Comparison of ENCODE assay signal across 9 mouse cellular contexts in the genomic region with DNA sequence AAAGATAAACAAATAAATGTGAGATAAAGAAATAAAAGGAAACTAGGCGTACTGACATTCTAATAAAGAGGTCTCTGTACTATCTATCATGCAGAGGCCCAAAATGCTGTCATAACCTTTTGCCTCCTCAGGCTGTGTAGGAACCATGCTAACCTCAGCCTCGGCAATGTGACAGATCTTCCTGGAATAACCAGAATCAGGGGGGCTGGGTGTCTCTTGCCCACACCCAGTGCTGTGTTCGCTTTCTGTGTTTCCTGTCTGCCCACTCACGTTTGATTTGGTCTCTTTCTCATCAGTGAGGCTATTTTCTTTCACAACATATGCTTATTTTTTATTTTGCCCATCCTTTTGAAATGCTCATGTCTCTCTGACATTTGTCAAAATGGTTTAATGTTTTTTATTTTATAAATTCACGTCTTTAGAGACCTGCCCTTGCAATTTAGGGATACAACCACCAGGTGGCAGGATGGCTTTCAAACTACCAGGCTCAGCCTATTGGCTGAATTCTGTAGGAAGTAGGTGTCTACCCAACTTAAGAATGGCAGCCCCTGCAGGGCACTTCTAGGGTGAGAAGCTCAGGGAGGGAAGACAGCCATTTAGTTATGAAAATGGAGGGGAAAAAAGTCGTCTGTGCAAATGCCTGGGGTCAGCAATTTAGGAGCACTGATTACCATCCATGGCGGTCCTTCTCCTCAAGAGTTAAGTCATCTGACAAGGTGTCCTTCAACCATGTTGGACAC.
DNase-seq lines count a peak whose midpoint lies in the region; ATAC-seq and TF ChIP-seq lines count a peak whose summit lies in the region.
"Had no signal": no experiment of that assay in that cellular context is flagged by ENCODE, and none has a peak within 500 bp of the region (broad histone marks: within the 10 kb centered on the region; RNA-seq: fewer than 3 reads in every experiment).

No protein-coding gene starts in this region.

- no peaks in the 10 kb centered on the region for H3K27me3 ChIP-seq in heart, postnatal 0 days (ENCODE audit: control insufficient read depth, insufficient read depth, low read length)
- no peaks in the 10 kb centered on the region for H3K27me3 ChIP-seq in embryonic facial prominence, embryonic 10.5 days (replicated peaks; ENCODE audit: low read depth, poor library complexity, severe bottlenecking)
- no peaks in the 10 kb centered on the region for H3K27me3 ChIP-seq in midbrain, embryonic 15.5 days (replicated peaks)
- H3K27me3 ChIP-seq: neural tube, embryonic 13.5 days had no signal

- 58% methylated on average over 7 of the region's 7 CpGs for WGBS in heart, postnatal 0 days
- WGBS in embryonic facial prominence, embryonic 10.5 days: 70% methylated on average over 7 of the region's 7 CpGs
- 74% methylated on average over 7 of the region's 7 CpGs for WGBS in midbrain, embryonic 15.5 days

- TF ChIP-seq EP300 in heart, postnatal 0 days (IDR thresholded peaks at IDR 0.05; ENCODE audit: low read depth): no peak

- H3K9me3 ChIP-seq in heart, postnatal 0 days (replicated peaks; ENCODE audit: control insufficient read depth, low read length): no peaks in the 10 kb centered on the region
- H3K9me3 ChIP-seq in embryonic facial prominence, embryonic 10.5 days: no peaks in the 10 kb centered on the region
- no peaks in the 10 kb centered on the region for H3K9me3 ChIP-seq in midbrain, embryonic 15.5 days
- H3K9me3 ChIP-seq: neural tube, embryonic 13.5 days had no signal

- no peaks in the 10 kb centered on the region for H3K36me3 ChIP-seq in heart, postnatal 0 days (replicated peaks; ENCODE audit: control insufficient read depth, insufficient read depth, low read length)
- no peaks in the 10 kb centered on the region for H3K36me3 ChIP-seq in embryonic facial prominence, embryonic 10.5 days (replicated peaks)
- no peaks in the 10 kb centered on the region for H3K36me3 ChIP-seq in midbrain, embryonic 15.5 days (replicated peaks)
- H3K36me3 ChIP-seq: neural tube, embryonic 13.5 days had no signal

- no peak overlapping the region for H3K9ac ChIP-seq in heart, postnatal 0 days (replicated peaks; ENCODE audit: low read depth, low read length)
- H3K9ac ChIP-seq in midbrain, embryonic 15.5 days: no peak overlapping the region
- H3K9ac ChIP-seq: neural tube, embryonic 13.5 days had no signal

- no peak overlapping the region for H3K4me2 ChIP-seq in heart, postnatal 0 days (ENCODE audit: low read depth, low read length)
- H3K4me2 ChIP-seq in midbrain, embryonic 15.5 days: no peak overlapping the region
- H3K4me2 ChIP-seq: neural tube, embryonic 13.5 days had no signal

- no peaks in the 10 kb centered on the region for H3K4me1 ChIP-seq in heart, postnatal 0 days (ENCODE audit: control insufficient read depth, insufficient read depth)
- no peaks in the 10 kb centered on the region for H3K4me1 ChIP-seq in embryonic facial prominence, embryonic 10.5 days
- H3K4me1 ChIP-seq in midbrain, embryonic 15.5 days: no peaks in the 10 kb centered on the region
- H3K4me1 ChIP-seq: neural tube, embryonic 13.5 days had no signal

- TF ChIP-seq CTCF in heart, postnatal 0 days (IDR thresholded peaks at IDR 0.05; ENCODE audit: low read depth): peak; percentile 58

- DNase-seq in heart, postnatal 0 days (ENCODE audit: low spot score): no peak
- DNase-seq in heart, adult 8-10 months (ENCODE audit: low spot score): no peak
- DNase-seq in B cell, adult 2 months: peak; percentile 82 to 85
- peak; percentile 50 for DNase-seq in ZHBTc4 (ENCODE audit: low read depth, low spot score)
- DNase-seq in embryonic facial prominence, embryonic 10.5 days (ENCODE audit: low spot score): peak; percentile 34
- peak; percentile 31 to 40 for DNase-seq in left cerebral cortex, postnatal 25 days (ENCODE audit: low spot score in 2 of 2)
- DNase-seq in spleen, adult 12 weeks (ENCODE audit: low spot score): peak; percentile 9

- H3K27ac ChIP-seq in heart, postnatal 0 days (ENCODE audit: low read depth): no peak overlapping the region
- H3K27ac ChIP-seq in embryonic facial prominence, embryonic 10.5 days (replicated peaks): no peak overlapping the region
- no peak overlapping the region for H3K27ac ChIP-seq in midbrain, embryonic 15.5 days
- H3K27ac ChIP-seq: neural tube, embryonic 13.5 days had no signal

- intact Hi-C loops in left cerebral cortex, postnatal 25 days (cut with DNase I): loop anchor here (5.0 to 10.0 kb wide), 3 partner anchors 211 to 769 kb away; partner anchors contain the start of gene Id2

- no peak overlapping the region for H3K4me3 ChIP-seq in heart, postnatal 0 days (ENCODE audit: low read depth, low read length)
- no peak overlapping the region for H3K4me3 ChIP-seq in embryonic facial prominence, embryonic 10.5 days
- H3K4me3 ChIP-seq in midbrain, embryonic 15.5 days: no peak overlapping the region
- H3K4me3 ChIP-seq: neural tube, embryonic 13.5 days had no signal

- ATAC-seq in heart, postnatal 0 days (ENCODE audit: insufficient read depth, low read depth): no peak
- no peak for ATAC-seq in midbrain, embryonic 15.5 days (replicated peaks)

Comparison
In these comparisons a context has a peak if more than half of its experiments do, and no peak if none do; other contexts are left out.
1. DNase-seq: peak in B cell, adult 2 months (2 of 2), ZHBTc4 (single experiment), embryonic facial prominence, embryonic 10.5 days (single experiment), left cerebral cortex, postnatal 25 days (2 of 2) and spleen, adult 12 weeks (single experiment); none in heart, postnatal 0 days (single experiment) and heart, adult 8-10 months (single experiment).